Mouse (Mus musculus) heart, embryonic 11.5 days (tissue): ENCODE results near the gene 2300002M23Rik. TPM values are rescaled to one million over a fixed set of nuclear protein-coding genes. Genes with fewer than 3 reads are reported as not detected.

ENCODE experiments used
- ATAC-seq: fragments of 200-750 bp; cut with Nextera tagmentation; replicated peaks from 2 replicates; pipeline ENCODE4 v1.8.0; 2017; ENCODE audit warnings: moderate library complexity; ENCODE audit not compliant: insufficient number of reproducible peaks, low FRiP score, low TSS enrichment
- H3K27ac ChIP-seq: fragments of 300-500 bp; sonication (generic); 2 replicates; pipeline ENCODE4 v1.5.1; 2014; ENCODE audit warnings: mild to moderate bottlenecking, low read depth, low read length
- H3K27me3 ChIP-seq: fragments of 300-500 bp; sonication (generic); 2 replicates; pipeline ENCODE4 v1.6.1; 2014; ENCODE audit warnings: mild to moderate bottlenecking, low read length, mixed read lengths; ENCODE audit not compliant: control insufficient read depth, insufficient read depth
- H3K36me3 ChIP-seq: fragments of 300-500 bp; sonication (generic); 2 replicates; pipeline ENCODE4 v1.6.1; 2014; ENCODE audit warnings: mild to moderate bottlenecking, low read length, moderate library complexity, mixed read lengths; ENCODE audit not compliant: control insufficient read depth, insufficient read depth
- H3K4me1 ChIP-seq: fragments of 300-500 bp; sonication (generic); 2 replicates; pipeline ENCODE4 v1.6.1; 2014; ENCODE audit warnings: low read length; ENCODE audit not compliant: control insufficient read depth, insufficient read depth
- H3K4me2 ChIP-seq: fragments of 300-500 bp; sonication (generic); 2 replicates; pipeline ENCODE4 v1.6.1; 2014; ENCODE audit warnings: mild to moderate bottlenecking, moderate library complexity
- H3K4me3 ChIP-seq: fragments of 300-500 bp; sonication (generic); 2 replicates; pipeline ENCODE4 v1.5.1; 2014; ENCODE audit warnings: low read depth, low read length
- H3K9ac ChIP-seq: fragments of 300-500 bp; sonication (generic); 2 replicates; pipeline ENCODE4 v1.6.1; 2014; ENCODE audit warnings: mild to moderate bottlenecking, low read depth, low read length, moderate library complexity
- H3K9me3 ChIP-seq: fragments of 300-500 bp; sonication (generic); replicated peaks from 2 replicates; pipeline ENCODE4 v1.6.1; 2016; ENCODE audit warnings: low read length; ENCODE audit not compliant: control insufficient read depth
- WGBS: fragments of 180-500 bp; shearing (Covaris S2); extraction: QIAGEN DNeasy Blood & Tissue Kit; methylation state at CpG from one replicate; pipeline ENCODE4 v1.1.7; 2014; ENCODE audit not compliant: insufficient replicate concordance; 5-methylcytosine and 5-hydroxymethylcytosine counted together
- polyA plus RNA-seq: library from polyadenylated mRNA; unstranded; fragments of >200 nt; fragmentation: Nextera tagmentation; extraction: Ambion mirVana; gene quantifications from 2 replicates; pipeline ENCODE4 v1.2.1, GENCODE M21; 2014

Gene 2300002M23Rik
- polyA plus RNA-seq, 1 experiment from 2014 or later: not detected

- Histone ChIP-seq H3K27ac (no peak overlapping the region), H3K9ac (no peak overlapping the region), H3K27me3 (no peaks in the 10 kb centered on the region), H3K36me3 (no peaks in the 10 kb centered on the region), H3K9me3 (no peaks in the 10 kb centered on the region), H3K4me3 (no peak overlapping the region), H3K4me2 (no peak overlapping the region), H3K4me1 (no peaks in the 10 kb centered on the region)
- WGBS: 85% methylated on average over 3 of the region's 3 CpGs
- no peak for ATAC-seq
Observed at GRCm38 (mm10) chr17:35597399-35597798, 30.1 kb downstream of the 2300002M23Rik start.

- no peaks in the 10 kb centered on the region for H3K4me1 ChIP-seq
- no peak within 1 kb of the TSS for H3K9ac ChIP-seq
- H3K27ac ChIP-seq: no peak within 1 kb of the TSS
- H3K9me3 ChIP-seq: no peaks in the 10 kb centered on the region
- no peak for ATAC-seq
- H3K36me3 ChIP-seq: no peaks in the 10 kb centered on the region
- no peak within 1 kb of the TSS for H3K4me3 ChIP-seq
- WGBS: 60% methylated on average over 2 of the region's 2 CpGs
- no peaks in the 10 kb centered on the region for H3K27me3 ChIP-seq
- H3K4me2 ChIP-seq: no peak within 1 kb of the TSS
Observed at GRCm38 (mm10) chr17:35601249-35601648, 34.0 kb downstream of the 2300002M23Rik start, which contains the start of gene Sfta2. Sfta2 (plus strand) TSS chr17:35601549.

- Histone ChIP-seq H3K4me1 (no peaks in the 10 kb centered on the region), H3K36me3 (no peaks in the 10 kb centered on the region), H3K4me2 (no peak overlapping the region), H3K9me3 (no peaks in the 10 kb centered on the region), H3K27me3 (no peaks in the 10 kb centered on the region), H3K27ac (no peak overlapping the region), H3K4me3 (no peak overlapping the region), H3K9ac (no peak overlapping the region)
- WGBS: 46% methylated on average over 8 of the region's 8 CpGs
- ATAC-seq: 0 out of 2 replicates have a peak, but pooled peaks have one; percentile 18
Observed at GRCm38 (mm10) chr17:35601736-35602354, 34.6 kb downstream of the 2300002M23Rik start.

GRCm38 (mm10) chr17:35617127-35617526 is 49.9 kb downstream of the 2300002M23Rik start:
- Histone ChIP-seq H3K4me1 (no peaks in the 10 kb centered on the region), H3K4me2 (no peak overlapping the region), H3K9ac (no peak overlapping the region), H3K27me3 (0 out of 2 replicates have a peak, but pooled peaks cover 3% of the 10 kb centered on the region), H3K27ac (no peak overlapping the region), H3K36me3 (no peaks in the 10 kb centered on the region), H3K9me3 (no peaks in the 10 kb centered on the region), H3K4me3 (no peak overlapping the region)
- 60% methylated on average over 4 of the region's 4 CpGs for WGBS
- ATAC-seq: no peak

Other genes with a start within 250 kb of the 2300002M23Rik start
- gene H2-Q1, start 247.0 kb upstream of the 2300002M23Rik start, polyA plus RNA-seq: 0.18 and 0.53 TPM in 2 replicates
- gene H2-Q2, start 225.2 kb upstream of the 2300002M23Rik start, polyA plus RNA-seq: 9.0 and 10.1 TPM in 2 replicates
- gene H2-Q4, start 187.8 kb upstream of the 2300002M23Rik start, polyA plus RNA-seq: 1.8 and 2.7 TPM in 2 replicates
- gene H2-Q6, start 142.6 kb upstream of the 2300002M23Rik start, polyA plus RNA-seq: 0.38 and 0.39 TPM in 2 replicates
- gene H2-Q7, start 128.3 kb upstream of the 2300002M23Rik start, polyA plus RNA-seq: 0.84 and 2.6 TPM in 2 replicates
- 0.20 and 1.4 TPM in 2 replicates for gene H2-Q10, start 97.4 kb upstream of the 2300002M23Rik start, polyA plus RNA-seq
- gene Pou5f1, start 61.4 kb upstream of the 2300002M23Rik start, polyA plus RNA-seq: not detected in 2 replicates
- gene Tcf19, start 50.6 kb upstream of the 2300002M23Rik start, polyA plus RNA-seq: 47.6 and 51.1 TPM in 2 replicates
- gene Cchcr1, start 50.4 kb upstream of the 2300002M23Rik start, polyA plus RNA-seq: 10.4 and 12.8 TPM in 2 replicates
- 0.37 TPM in 1 of 2 replicates, not detected in the other for gene Psors1c2, start 34.2 kb upstream of the 2300002M23Rik start, polyA plus RNA-seq
- 0.40 and 0.83 TPM in 2 replicates for gene Cdsn, start 15.3 kb upstream of the 2300002M23Rik start, polyA plus RNA-seq
- gene Sfta2, start 34.1 kb downstream of the 2300002M23Rik start, polyA plus RNA-seq: not detected in 2 replicates
- gene Gm9573, start 59.2 kb downstream of the 2300002M23Rik start, polyA plus RNA-seq: not detected in 2 replicates
- gene Mucl3, start 76.2 kb downstream of the 2300002M23Rik start, polyA plus RNA-seq: 0.29 and 0.62 TPM in 2 replicates
- gene Vars2, start 100.1 kb downstream of the 2300002M23Rik start, polyA plus RNA-seq: 9.1 and 12.7 TPM in 2 replicates
- gene Gtf2h4, start 106.3 kb downstream of the 2300002M23Rik start, polyA plus RNA-seq: 30.1 and 31.1 TPM in 2 replicates
- 60.6 and 89.2 TPM in 2 replicates for gene Ddr1, start 137.2 kb downstream of the 2300002M23Rik start, polyA plus RNA-seq